Mouse (Mus musculus) spleen, adult 2 months (tissue): ENCODE data around the gene Nprl3.

Experiments
- CTCF ChIP-seq: fragments of 200-500 bp; IDR thresholded peaks from 2 replicates; pipeline ENCODE4 v1.5.1; 2011; ENCODE audit warnings: mild to moderate bottlenecking, inconsistent platforms; ENCODE audit not compliant: insufficient read depth, insufficient read length, insufficient replicate concordance; ENCODE audit errors: extremely low read depth
- POLR2A ChIP-seq: fragments of 200-500 bp; IDR thresholded peaks from 2 replicates; pipeline ENCODE4 v1.6.1; 2011; ENCODE audit warnings: low read depth, low read length, inconsistent platforms

GRCm38 (mm10) chr11:32316009-32316408, 48.5 kb upstream of the Nprl3 start:
- TF ChIP-seq CTCF (no peak), POLR2A (no peak)
